Mouse (Mus musculus) CD8-positive naive resting alpha-beta T cell, adult 2 months (primary cell): ENCODE data around the gene Fam216a.
"Not testable (repeated sequence)": the region's sequence is repeated elsewhere in the genome, so short reads cannot be mapped to it uniquely, and the experiment has no call there.

Source experiments
- DNase-seq, 2 experiments: peaks; one replicate each; pipeline ENCODE4 v3.0.0; 2022; ENCODE audit warnings: low read depth in 2 of 2, low spot score in 2 of 2

Gene Fam216a

DNA sequence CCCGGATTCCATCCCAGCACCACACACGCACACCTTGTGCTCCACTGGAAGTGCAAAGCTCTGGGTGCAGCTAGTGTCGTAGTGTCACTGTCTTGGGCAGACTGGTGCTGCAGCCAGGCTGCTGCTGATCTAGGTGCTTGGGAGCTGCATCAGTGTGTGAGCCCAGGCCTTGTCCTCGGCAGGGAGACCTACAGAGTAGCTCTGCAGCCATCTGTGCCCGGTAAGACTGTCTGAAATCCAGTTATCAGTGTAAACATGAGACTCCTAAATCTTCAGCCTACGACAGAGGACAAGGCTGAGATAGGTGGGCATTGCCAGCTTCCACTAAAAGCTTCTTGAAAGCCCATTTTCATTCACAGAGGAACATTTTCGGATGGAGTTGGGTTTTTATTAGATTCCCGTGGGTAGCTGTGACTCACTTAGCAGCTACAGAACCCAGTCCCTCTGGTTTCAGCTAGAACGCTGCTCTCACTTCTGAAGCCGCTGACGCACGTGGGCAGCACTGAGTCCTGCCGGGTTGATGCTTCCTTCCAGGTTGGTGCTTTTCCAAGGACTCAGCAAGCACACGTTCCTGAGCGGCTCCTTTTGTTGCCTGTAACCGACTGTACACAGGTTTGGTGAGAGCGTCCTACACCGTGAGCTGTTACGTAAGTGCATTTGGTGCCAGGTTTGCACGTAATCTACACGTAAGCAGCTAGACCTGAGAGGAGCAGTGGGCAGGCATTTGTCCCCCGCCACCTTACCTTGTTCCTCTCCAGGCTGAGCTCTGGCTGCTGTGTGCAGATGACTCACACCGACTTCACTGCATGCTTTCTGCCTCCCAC, 47.3 kb downstream of the Fam216a start:
- DNase-seq = no peak

DNA sequence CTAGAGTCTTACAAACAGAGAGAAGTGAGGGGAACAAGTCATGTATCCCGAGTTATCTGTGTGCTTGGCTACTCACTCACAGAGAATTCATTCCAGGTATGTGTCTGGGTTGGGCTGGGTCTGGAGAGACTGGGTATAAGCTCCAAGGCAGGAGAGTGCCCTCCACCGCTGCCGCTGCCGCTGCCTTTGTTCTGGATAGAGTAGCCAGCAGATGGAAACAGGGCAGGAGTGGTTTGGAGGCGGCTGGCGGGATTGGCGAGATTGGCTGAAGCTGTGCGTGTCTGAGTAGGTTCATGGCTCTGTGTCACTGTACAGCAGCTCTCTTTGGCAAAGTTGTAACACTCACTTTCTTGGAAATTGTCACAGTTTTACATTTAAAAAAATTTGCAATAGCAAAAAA, 48.6 kb downstream of the Fam216a start:
- no peak for DNase-seq

DNA sequence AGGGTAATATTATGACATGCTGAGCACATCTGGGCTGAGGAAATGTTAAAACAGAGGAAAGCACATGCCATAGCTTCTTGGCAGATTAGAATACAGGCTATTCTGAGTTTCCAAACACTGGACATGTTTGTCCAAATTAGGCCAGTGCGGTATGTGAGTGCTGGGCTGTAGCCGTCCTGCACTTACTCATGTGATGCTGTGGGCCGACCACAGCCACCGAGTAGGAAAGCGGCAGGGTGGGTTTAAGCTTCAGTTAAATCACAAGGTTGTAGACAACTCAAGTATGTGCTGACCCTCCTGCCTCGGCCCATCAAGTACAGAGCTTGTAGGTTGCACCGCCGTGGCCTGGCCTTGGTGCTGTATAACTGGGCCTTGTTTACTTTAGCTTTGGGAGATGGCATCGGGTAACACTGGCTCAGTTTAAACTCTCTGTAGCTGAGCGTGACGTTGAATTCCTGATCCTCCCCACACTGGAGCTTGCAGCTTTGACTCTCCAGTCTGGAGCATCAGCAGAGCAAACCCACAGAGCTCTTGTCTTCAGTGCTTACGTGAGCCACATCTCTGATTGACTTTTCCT, 51.9 kb downstream of the Fam216a start:
- DNase-seq = no peak

DNA sequence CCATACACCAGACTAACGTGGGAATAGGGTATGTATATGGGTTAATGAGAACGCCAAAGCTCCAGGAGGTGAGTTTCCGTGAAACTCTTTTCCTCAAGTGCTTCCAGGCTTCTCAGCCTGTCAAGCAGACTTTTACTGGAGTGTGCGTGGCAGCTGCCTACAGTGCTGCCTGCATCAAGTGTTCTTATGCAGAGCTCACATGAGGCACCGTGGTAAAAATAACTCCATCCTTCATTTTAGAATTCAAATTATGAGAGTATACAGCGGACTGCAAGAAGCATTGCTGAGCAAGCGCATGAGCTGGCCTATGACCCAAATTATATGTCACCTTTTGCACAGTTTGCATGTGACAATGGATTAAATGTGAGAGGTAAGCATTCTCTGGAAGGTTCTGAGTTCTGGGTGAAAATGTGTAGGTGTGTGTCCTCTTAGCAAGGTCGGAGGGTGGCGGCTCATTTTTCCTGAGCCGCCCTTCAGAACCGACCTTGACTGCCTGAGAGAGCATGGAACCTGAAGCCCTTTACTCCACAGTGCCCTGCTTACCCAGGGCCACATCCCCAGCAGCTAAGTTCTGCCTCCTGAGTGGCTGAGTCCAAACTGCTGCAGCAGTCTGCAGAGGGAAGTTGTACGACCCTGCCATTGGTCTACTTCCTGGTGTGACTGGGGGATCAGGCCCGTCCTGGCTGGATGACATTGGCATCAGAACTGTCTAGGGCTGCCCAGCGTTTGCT, 52.5 kb downstream of the Fam216a start:
- DNase-seq = no peak

DNA sequence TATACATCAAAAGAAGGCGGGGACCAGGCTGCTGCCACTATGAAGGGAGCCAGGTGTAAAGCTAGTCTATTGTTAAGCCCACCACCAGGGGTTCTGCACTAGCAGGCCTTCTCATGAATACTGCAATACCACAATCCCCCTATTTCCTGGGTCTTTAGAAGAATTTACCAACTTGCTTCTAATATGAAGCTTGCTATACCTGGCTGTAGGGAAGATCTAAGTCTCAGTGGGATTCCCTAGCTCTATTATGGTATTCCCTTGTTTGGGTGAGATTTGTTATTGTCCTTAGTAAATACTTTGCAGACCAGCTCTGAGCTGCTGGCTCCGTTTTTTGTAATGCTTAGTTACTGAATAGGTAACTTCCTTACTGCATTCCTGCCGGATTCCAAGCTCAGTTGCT, 53.2 kb downstream of the Fam216a start:
- not testable (repeated sequence) for DNase-seq

DNA sequence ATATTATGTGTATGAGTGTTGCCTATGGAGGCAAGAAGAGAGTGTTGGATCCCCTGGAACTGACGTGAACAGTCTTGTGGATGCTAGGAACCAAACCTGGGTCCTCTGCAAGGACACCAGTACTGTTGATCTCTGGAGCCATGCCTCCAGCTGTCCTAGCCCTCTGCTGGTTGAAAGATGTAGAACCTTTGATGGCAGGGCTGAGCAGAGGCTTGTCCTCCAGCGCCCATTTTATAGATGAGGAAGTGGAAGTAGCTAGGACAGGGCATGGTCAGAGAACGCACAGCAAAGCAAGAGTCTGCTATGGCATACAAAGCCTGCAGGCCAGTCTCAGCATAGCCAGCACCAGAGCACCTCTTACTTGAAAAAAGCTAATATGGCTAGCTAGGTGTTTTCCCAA, 54.1 kb downstream of the Fam216a start:
- peak; percentile 43 to 72 for DNase-seq

DNA sequence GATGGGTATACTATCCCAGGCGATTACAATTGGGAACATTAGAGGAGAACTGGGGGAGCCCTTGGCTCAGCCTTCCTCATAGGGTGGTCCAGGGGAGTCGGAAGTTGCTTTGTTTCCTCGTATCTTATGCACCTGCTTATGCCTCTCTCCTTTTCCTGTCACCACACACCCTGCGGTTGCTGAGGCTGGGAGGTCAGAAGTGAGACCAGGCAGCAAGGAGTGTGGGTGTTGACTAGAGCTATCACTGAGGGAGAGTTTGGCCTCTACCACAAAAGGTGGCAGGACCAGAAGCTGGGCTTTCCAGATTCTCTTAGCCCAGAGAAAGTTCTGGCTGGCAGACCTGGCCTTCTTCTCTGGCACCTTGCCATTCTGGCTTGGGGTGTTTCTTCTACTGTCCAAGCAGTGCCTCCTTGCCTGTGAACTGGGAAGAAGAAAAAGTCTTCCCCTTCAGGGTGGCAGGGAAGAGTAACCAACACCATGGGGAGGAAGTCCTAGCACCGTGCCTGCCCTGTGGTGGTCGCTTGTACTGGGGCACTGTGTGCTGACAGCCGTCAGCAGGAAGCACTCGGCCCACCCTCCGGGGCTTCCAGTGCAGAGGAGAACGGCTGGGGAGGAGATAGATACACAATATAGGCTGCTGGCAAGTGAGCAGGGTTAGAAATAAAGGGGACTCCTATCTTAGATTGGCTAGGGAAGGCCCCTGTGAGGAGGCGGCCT, 54.7 kb downstream of the Fam216a start:
- DNase-seq = peak in 1 of 2 experiments; percentile 6

DNA sequence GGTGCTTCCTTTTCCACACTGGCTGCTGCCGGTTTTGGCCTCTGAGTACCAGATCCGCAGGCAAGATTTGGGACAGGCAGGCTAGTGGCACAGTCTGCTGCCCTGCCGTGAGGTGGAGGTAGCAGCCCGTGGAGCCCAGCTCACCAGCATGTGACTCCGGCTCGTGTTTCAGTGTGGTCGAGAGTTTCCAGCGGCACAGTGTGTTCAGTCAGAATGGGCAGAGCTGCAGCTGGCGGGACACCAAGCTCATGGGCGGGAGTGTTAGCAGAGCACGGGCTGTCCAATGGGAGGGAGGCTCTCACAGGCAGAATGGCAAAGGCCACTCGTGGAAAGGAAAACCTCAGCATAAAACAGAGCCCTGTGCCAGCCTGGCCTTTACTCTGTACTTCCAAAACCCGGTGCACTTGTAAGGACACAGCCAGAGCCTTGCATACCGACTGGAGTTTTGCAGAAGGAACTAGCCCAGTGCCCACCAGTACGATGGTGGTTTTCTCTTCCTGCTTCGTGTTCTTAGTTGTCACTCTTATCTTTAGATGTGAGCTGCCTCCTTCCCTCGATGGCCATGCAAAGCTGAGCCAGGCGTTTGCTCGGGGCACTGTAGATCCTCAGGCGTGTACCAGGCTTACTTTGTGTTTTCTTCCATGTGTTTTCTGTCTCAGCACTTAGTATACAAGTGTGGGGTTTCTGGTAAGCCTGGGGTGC, 57.0 kb downstream of the Fam216a start:
- peak; percentile 27 to 29 for DNase-seq
